Mouse (Mus musculus) small intestine, adult 2 months (tissue): ENCODE data around the gene Gm853.

Source experiments
- CTCF ChIP-seq: fragments of 200-500 bp; IDR thresholded peaks from 2 replicates; pipeline ENCODE4 v1.5.1; 2012; ENCODE audit warnings: low read depth, mild to moderate bottlenecking, control low read depth, inconsistent platforms, low read length, moderate library complexity, mixed read lengths; ENCODE audit not compliant: insufficient replicate concordance, insufficient read length; ENCODE audit errors: extremely low read depth
- POLR2A ChIP-seq: fragments of 200-500 bp; IDR thresholded peaks from 2 replicates; pipeline ENCODE4 v1.6.1; 2012; ENCODE audit warnings: low read depth, mild to moderate bottlenecking, control low read depth, inconsistent platforms, low read length, moderate library complexity

GRCm38 (mm10) chr4:130166592-130166991 is 55.6 kb downstream of the Gm853 start:
- TF ChIP-seq CTCF (no peak), POLR2A (no peak)
